Mouse (Mus musculus) limb, embryonic 10.5 days (tissue): ENCODE results near the gene Kpna4. TPM values are rescaled to one million over a fixed set of nuclear protein-coding genes. Genes with fewer than 3 reads are reported as not detected.
"Not testable (repeated sequence)": the region's sequence is repeated elsewhere in the genome, so short reads cannot be mapped to it uniquely, and the experiment has no call there.

Experiments used
- DNase-seq: peaks from one replicate; pipeline ENCODE4 v3.0.0-alpha.2; 2017; ENCODE audit warnings: low spot score
- H3K27ac ChIP-seq: fragments of 300-500 bp; sonication (generic); 2 replicates; pipeline ENCODE4 v1.5.1; 2016; ENCODE audit warnings: mild to moderate bottlenecking
- H3K27me3 ChIP-seq: fragments of 300-500 bp; sonication (generic); 2 replicates; pipeline ENCODE4 v1.6.1; 2016; ENCODE audit warnings: low read depth, mild to moderate bottlenecking; ENCODE audit not compliant: poor library complexity, severe bottlenecking
- H3K36me3 ChIP-seq: fragments of 300-500 bp; sonication (generic); 2 replicates; pipeline ENCODE4 v1.6.1; 2016; ENCODE audit warnings: mild to moderate bottlenecking, moderate library complexity
- H3K4me1 ChIP-seq: fragments of 300-500 bp; sonication (generic); 2 replicates; pipeline ENCODE4 v1.6.1; 2016
- H3K4me3 ChIP-seq: fragments of 300-500 bp; sonication (generic); 2 replicates; pipeline ENCODE4 v1.5.1; 2016; ENCODE audit warnings: mild to moderate bottlenecking, moderate library complexity
- H3K9me3 ChIP-seq: fragments of 300-500 bp; sonication (generic); replicated peaks from 2 replicates; pipeline ENCODE4 v1.6.1; 2016; ENCODE audit warnings: mild to moderate bottlenecking
- WGBS: fragments of 180-500 bp; shearing (Covaris S2); methylation state at CpG from one replicate; pipeline ENCODE4 v1.1.7; 2016; 5-methylcytosine and 5-hydroxymethylcytosine counted together
- polyA plus RNA-seq: library from polyadenylated mRNA; unstranded; fragments of >200 nt; fragmentation: Nextera tagmentation; extraction: Ambion mirVana; gene quantifications from 2 replicates; pipeline ENCODE4 v1.2.1, GENCODE M21; 2016

Gene Kpna4
- polyA plus RNA-seq, 1 experiment from 2014 or later: 34.6 TPM

DNA sequence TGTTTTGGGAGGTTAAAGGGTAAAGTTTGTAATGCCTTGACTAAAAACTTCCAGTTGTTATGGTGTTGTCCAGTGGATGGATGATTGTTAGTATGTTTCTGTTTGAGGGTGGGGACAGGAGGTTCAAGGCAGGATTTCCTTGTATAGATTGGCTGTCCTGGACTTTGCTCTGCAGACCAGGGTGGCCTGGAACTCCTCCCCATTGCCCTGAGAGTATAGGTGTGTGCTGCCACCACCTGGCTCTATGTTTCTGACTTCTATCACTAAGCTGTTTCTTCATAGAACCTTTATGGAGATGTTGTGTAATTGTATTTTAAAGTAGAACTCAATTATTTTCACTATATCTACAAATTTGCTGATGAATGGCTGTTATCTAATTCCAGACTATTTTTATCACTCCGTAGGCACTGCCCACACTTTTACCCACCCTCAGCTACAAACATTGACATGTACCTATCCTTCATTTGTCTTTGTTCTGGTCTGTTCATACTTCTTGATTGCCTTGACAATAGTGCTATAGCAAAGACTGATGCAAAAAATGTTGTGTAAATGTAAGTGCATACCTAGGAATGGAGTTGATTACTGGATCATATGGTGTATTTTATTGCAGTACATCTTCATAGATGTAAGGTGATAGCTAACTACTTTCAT, 100.7 kb downstream of the Kpna4 start:
- H3K27me3 ChIP-seq: no peaks in the 10 kb centered on the region
- no peak overlapping the region for H3K27ac ChIP-seq
- peaks cover 100% of the 10 kb centered on the region for H3K36me3 ChIP-seq
- H3K4me1 ChIP-seq: no peaks in the 10 kb centered on the region
- WGBS: 95% methylated on average over 1 of the region's 1 CpGs
- H3K9me3 ChIP-seq: no peaks in the 10 kb centered on the region
- no peak for DNase-seq
- no peak overlapping the region for H3K4me3 ChIP-seq

DNA sequence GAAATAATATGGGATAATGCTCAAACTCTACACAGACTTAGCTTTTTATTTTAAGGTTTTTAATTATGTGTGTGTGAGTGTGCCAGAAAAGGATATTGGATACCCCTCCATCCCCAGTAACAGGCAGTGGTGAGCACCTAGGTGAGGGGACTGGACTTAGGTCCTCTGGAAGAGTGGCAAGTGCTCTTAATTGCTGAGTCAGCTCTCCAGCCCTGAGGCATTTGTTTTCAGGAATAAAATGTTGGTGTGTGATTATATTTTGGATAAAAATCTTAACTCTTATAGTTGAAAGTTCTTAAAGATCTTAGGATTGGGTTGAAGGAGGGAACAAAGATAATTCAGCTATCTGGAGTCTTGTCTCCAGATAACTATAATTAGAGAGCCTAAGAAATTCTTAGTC, 106.1 kb downstream of the Kpna4 start:
- no peak overlapping the region for H3K4me3 ChIP-seq
- no peaks in the 10 kb centered on the region for H3K4me1 ChIP-seq
- no peak for DNase-seq
- no peak overlapping the region for H3K27ac ChIP-seq
- peaks cover 100% of the 10 kb centered on the region for H3K36me3 ChIP-seq
- no peaks in the 10 kb centered on the region for H3K9me3 ChIP-seq
- H3K27me3 ChIP-seq: no peaks in the 10 kb centered on the region

DNA sequence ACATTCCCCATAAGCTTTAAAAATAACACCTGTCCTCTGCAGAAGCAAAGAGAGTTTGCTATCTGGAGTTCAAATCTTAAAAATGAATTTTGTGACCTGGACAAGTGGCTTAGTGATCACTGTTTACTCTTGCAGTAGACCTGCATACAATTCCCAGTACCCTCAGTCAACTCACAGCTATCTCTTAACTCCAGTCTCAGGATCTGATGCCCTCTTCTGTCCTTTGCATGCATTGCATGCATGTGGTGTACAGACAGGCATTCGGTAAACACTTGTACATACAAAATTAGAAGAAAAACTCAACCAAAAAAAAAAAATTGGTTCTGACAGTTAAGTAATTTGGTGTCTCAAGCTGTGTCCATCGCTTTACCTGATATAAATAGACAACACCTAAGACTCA, 106.6 kb downstream of the Kpna4 start:
- Histone ChIP-seq H3K9me3 (no peaks in the 10 kb centered on the region), H3K27ac (no peak overlapping the region), H3K4me3 (no peak overlapping the region), H3K36me3 (peaks cover 100% of the 10 kb centered on the region), H3K27me3 (no peaks in the 10 kb centered on the region), H3K4me1 (no peaks in the 10 kb centered on the region)
- DNase-seq: no peak
- WGBS: 96% methylated on average over 2 of the region's 2 CpGs

DNA sequence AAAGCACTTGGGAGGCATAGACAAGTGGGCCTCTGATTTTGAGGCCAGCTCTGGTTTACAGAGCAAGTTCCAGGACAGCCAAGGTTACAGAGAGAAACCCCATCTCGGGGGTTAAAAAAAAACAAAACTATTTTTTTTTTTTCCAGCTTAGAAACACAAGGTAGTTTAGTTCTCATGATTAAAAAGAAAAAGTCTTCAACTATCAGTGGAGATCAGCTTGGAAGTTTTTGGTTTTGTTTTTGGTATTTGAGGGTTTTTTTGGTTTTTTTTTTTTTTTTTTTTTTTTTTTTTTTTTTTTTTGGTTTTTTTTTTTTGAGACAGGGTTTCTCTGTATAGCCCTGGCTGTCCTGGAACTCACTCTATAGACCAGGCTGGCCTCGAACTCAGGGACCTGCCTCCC, 108.3 kb downstream of the Kpna4 start:
- DNase-seq, H3K4me1 ChIP-seq, H3K4me3 ChIP-seq, H3K27me3 ChIP-seq, H3K9me3 ChIP-seq, H3K27ac ChIP-seq: not testable (repeated sequence)
- WGBS: 98% methylated on average over 2 of the region's 2 CpGs
- peaks cover 99% of the 10 kb centered on the region for H3K36me3 ChIP-seq

DNA sequence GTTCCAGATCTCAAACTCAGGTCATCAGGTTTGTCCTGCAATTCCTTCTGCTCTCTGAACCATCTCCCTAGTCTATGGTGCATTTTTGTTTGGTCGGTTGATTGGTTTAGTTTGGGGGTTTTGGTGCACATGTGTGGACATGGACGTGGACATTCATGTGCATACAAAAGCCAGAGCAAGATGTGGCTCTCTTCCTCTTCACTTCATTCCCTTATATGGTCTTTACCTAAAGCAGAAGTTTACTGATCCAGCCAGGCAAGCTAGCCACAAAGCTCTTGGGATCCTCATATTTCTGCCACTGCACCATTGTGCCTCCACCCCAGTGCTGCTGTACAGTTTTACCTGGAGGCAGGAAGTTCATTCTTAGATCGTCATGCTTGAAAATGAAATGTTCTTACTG, 109.7 kb downstream of the Kpna4 start:
- Histone ChIP-seq H3K27me3 (no peaks in the 10 kb centered on the region), H3K9me3 (no peaks in the 10 kb centered on the region), H3K27ac (no peak overlapping the region), H3K4me1 (no peaks in the 10 kb centered on the region), H3K4me3 (no peak overlapping the region), H3K36me3 (peaks cover 98% of the 10 kb centered on the region)
- DNase-seq: no peak
- WGBS: 93% methylated on average over 3 of the region's 3 CpGs

Other genes starting within 250 kb of the Kpna4 start
- gene Ift80, start 122.5 kb downstream of the Kpna4 start, polyA plus RNA-seq: 16.8 and 19.6 TPM in 2 replicates
- 136 and 176 TPM in 2 replicates for gene Smc4, start 122.4 kb downstream of the Kpna4 start, polyA plus RNA-seq
- gene Trim59, start 82.4 kb downstream of the Kpna4 start, polyA plus RNA-seq: 180 and 192 TPM in 2 replicates
- not detected in 2 replicates for gene Arl14, start 95.3 kb upstream of the Kpna4 start, polyA plus RNA-seq
- 6.7 and 9.5 TPM in 2 replicates for gene Ppm1l, start 189.7 kb upstream of the Kpna4 start, polyA plus RNA-seq